Mouse (Mus musculus) retina, adult 2 months (tissue): ENCODE data around the gene Pex14.

ENCODE experiments used
- DNase-seq: peaks from one replicate; pipeline ENCODE4 v3.0.0-alpha.2; 2012; ENCODE audit warnings: low read depth, low spot score

The Pex14 gene

DNA sequence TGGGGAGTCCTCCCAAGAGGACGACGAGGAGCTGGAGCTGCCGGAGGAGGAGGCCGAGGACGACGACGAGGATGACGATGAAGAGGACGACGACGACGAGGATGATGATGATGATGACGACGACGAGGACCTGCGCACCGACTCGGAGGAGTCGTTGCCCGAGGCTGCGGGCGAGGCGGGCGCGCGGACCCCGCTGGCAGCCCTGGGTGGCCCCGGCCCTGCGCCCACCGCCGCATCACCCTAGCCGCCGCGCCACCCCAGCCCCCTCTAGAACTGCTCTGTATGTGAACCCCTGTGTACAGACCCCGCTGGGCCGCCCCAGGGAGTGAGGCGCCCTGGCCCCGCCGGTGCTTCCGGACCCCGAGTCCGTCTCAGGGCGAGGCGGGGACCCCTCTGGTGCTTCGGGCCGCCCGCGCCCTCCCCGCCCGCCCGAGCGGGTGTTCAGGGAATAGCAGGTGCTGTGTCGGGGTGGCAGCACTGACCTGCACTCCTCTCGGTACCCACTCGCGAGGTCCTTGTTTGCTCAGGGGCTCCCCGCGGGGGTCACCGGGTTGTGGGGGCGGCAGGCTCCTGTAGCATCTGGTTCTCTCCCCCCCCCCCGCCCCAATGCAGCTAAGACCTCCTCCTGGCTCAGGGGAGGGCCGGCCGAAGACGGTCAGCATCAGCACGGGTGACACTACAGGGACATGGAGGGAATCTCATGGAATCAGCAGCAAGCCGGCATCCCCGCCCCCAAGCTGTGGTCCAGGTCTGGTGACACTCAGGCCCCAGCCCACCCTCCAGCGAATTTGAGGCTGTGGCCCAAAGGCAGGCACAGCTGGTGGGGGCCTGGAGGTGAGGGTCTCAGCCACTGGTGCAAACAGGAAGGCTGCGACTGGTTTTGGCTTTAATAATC, 147.1 kb downstream of the Pex14 start:
- no peak for DNase-seq

DNA sequence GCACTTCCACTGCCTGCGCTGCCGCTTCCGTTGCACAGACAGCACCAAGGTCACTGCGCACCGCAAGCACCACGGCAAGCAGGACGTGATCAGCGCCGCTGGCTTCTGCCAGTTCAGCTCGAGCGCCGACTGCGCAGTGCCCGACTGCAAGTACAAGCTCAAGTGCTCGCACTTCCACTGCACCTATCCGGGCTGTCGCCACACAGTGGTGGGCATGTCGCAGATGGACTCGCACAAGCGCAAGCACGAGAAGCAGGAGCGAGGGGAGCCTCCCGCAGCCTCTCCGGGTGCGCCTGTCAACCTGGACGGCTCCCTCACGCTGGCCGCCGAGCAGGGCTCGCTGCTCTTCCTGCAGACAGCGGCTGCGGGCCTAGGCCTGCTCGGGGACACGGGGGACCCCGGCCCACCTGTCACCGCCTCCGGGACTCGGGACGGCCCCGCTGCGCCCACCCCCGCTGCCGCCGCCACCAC, 147.8 kb downstream of the Pex14 start:
- no peak for DNase-seq

DNA sequence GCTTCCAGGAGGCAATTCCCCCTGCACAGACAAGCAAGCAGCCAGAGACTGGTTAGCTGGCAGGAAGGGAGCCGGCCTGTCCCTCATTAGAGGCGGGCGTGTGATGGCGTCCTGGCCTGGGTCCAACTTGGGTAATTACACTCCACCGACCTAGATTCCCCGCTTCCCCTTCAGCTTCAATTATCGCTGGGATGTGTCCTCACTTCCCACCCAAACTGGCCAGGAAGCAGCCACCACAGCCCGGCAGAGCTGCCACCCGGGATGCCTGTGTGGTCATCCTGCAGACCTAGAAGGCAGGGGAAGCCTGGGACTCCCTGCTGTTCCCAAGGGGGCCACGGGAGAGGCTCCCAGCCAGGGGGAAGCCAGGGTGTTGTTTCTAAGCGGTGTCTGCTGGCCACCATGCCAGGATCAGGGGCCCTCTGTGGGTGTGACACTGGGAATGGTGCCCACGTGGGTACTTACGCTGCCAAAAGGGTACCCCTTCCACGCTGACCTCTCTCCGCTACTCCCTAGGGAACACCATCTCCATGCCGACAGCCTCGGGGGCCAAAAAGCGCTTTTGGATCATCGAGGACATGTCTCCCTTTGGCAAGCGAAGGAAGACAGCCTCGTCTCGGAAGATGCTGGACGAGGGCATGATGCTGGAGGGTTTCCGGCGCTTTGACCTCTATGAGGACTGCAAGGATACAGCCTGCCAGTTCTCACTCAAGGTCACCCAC, 148.6 kb downstream of the Pex14 start:
- peak; percentile 41 for DNase-seq

DNA sequence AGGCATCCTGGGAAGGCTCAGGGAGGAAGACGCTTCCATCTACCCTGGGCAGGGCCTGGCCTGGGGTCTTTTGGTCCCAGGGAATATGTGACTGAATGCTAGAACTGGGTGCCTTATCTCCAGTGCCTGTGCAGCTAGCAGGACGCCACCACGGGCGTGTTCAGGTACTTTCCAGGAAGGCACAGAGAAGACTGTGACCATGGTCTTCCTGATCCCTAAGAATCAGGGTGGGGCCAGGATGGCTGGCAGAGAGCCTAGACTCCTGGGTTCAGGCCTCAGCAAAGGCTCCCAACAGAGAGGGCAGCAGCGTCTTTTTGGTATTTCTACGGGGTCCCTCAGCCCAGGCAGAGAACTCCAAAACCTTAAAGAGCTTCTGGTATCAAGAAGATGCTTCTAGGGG, 149.2 kb downstream of the Pex14 start:
- DNase-seq = no peak

DNA sequence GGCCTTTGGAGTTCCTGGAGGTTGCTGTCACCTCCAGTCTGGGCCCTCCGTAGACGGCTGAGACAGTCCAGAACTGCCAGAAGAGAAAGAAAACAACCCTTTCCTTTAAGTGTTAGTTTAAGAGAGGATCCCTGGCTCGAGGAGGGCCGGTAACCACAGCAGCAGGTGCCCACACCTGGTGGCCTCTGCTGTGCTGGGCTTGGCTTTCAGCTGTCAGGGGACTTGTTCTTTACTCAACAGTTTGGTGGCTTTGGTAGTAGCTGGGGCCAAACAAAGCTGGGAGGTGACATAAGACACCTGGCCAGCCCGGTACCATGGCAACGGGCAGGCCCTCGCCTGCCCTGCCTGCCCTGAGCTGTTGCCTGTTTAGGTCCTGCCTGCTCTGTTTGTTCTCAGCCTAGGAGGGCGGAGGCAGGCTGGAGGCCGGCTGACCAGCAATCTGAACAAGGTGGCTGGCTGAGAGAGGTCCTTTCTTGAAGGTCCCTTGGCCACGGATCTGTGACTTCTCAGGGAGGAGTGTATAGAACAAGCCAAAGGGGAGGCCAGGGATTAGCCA, 151.8 kb downstream of the Pex14 start:
- DNase-seq = no peak

DNA sequence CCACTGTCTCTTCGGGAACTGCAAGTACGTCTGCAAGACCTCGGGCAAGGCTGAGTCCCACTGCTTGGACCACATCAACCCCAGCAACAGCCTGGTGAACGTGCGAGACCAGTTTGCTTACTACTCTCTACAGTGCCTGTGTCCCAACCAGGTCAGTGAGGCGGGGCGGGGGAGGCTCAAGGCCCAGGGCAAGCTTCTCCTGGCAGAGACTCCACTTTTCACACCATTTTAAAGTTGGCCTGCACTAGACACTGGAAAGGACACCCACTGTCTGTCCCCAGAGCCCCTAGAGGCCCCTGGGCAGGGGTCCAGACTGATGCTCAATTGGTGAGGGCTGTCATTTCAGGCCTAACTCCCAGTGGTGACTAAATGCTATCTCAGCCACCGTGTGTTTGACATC, 153.6 kb downstream of the Pex14 start:
- DNase-seq = no peak

DNA sequence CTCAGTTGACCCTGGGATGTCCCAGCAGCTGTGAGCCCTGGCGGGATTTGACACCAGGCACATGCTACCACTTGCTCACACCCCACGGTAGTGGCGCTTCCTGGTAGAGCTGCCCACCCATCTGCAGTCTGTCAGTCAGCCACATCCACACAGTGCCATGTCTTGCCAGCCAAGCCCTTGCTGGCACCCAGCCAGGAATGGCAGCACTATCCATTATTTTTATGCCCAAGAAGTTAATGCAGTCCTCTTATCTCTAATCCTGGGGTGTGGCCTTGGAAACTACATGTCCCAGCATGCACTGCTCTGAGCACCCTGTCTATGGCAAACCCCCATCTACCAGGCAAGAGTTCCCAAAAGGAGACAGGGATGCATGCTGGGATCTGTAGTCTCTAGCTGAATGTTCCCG, 154.2 kb downstream of the Pex14 start:
- no peak for DNase-seq

DNA sequence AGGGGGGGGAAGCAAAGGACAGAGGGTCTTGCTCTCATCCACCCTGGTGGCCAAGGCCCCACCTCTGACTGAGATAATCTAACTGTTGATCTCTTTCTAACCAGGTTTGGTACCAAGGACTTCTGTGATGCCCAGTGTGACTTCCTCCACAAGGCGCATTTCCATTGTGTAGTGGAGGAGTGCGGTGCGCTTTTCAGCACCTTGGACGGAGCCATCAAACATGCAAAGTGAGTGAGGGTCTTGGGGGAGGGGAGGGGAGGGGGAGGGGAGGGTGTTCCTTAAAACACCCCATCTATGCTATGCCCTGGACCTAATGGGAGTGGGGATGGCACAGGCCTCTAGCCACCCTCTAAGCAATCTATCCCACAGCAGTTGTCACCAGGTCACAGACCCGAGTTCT, 156.6 kb downstream of the Pex14 start:
- DNase-seq = no peak

DNA sequence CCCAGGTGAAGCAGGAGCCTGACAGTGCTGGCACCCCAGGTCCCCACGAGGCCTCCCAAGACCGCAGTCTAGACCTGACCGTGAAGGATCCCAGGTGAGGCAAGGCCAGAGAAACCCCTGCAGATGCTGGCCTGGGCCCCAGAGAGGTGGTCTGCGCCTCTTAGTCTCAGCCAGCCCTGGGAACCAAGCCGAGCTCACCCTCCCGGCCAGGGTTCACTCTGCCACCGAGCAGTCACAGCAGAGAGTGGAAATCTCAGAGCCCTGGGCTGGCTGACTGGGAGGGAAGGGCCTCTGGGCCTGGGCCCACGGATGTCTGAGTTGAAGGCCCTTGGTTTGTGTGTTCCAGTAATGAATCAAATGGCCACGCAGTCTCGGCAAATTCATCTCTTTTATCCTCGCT, 158.4 kb downstream of the Pex14 start:
- no peak for DNase-seq

DNA sequence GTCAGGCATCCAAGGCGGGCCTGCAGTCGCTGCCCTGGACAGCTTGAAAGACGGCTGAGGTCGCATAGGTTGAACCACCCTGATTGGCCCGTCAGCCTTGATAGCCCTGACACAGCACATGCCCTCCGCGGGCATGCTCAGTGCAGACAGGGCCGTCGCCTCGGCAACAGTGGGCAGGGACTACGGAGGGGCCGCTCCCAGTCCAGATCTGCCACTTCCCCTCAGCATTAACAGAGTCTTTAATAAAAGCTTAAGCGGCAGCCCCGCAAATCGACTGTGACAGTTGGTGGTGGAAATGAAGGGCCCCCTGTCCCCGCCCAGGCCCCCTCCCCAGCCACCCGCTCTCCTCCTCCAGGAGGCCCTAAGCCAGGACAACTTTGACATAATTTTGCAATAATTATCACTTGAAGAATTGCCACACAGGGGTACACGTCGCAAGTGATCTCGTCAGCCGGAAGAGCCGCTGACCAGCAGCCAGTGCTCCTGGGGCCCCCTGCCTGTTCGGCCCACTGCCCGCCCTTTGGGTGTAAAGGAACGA, 158.9 kb downstream of the Pex14 start:
- no peak for DNase-seq

DNA sequence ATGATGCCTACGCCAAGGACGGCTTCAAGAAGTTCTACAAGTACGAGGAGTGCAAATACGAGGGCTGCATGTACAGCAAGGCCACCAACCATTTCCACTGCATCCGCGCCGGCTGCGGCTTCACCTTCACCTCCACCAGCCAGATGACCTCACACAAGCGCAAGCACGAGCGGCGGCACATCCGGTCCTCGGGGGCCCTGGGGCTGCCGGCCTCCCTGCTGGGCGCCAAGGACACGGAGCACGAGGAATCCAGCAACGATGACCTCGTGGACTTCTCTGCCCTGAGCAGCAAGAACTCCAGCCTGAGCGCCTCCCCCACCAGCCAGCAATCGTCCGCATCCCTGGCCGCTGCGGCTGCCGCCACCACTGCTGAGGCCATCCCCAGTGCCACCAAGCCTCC, 161.1 kb downstream of the Pex14 start:
- DNase-seq = no peak

DNA sequence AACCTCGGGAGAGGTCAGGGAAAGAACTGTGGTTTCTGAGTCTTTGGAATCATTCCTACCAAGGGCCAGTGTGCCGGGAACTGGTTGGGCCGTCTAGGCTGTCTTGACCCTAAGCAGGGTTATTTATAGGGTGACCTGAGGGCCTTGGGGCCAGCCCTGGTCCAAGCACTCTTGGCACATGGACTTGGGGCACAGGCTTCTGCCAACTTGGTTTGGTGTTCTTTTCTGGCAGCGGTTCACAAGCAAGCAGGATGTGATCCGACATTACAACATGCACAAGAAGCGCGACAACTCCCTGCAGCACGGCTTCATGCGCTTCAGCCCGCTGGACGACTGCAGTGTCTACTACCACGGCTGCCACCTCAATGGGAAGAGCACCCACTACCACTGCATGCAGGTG, 162.9 kb downstream of the Pex14 start:
- no peak for DNase-seq

DNA sequence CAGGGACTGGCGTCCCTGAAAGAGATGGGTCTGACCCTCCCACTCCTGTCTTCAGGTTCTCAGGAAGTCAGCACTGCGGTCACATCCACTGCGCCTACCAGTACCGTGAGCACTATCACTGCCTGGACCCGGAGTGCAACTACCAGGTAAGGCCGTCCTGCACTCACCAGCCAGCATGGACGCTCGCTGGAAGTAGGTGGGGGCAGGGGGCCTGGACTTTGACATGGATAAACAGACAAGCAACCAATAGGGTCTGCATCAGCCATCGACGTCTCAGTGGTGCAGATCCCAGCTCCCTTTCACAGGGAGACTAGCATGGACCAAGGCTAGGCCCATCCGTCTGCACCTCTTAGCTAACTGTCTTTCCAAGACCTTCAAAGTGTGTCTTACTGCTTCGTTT, 163.6 kb downstream of the Pex14 start:
- DNase-seq = no peak

DNA sequence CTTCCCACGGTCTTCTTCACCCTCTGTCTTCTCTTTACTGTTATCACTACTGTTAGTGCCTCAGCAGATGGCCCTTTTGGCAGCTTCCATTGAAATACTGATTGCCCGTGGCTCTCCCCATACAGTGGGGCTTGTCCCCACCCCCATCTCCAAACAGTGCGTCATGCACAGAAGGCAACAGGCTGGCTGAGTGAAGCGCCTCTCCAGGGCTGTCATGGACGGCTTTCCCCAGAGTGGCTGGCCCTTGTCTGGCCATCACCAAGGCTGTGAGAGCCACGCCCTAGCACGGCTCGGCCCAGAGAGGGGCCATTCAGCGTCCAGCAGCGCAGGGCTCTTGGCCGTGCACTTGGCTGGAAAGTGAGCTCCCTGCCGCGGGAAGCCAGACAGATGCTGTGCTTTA, 164.5 kb downstream of the Pex14 start:
- no peak for DNase-seq

DNA sequence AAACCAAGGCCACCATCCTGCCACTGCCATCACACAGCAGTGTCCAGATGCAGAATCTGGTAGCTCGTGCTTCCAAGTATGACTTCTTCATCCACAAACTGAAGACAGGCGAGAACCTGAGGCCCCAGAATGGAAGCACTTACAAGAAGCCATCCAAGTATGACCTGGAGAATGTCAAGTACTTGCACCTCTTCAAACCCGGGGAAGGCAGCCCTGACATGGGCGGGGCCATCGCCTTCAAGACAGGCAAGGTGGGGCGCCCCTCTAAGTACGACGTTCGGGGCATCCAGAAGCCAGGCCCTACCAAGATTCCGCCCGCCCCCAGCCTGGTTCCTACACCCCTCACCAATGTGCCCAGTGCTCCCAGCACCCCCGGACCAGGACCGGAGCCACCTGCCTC, 166.6 kb downstream of the Pex14 start:
- no peak for DNase-seq

DNA sequence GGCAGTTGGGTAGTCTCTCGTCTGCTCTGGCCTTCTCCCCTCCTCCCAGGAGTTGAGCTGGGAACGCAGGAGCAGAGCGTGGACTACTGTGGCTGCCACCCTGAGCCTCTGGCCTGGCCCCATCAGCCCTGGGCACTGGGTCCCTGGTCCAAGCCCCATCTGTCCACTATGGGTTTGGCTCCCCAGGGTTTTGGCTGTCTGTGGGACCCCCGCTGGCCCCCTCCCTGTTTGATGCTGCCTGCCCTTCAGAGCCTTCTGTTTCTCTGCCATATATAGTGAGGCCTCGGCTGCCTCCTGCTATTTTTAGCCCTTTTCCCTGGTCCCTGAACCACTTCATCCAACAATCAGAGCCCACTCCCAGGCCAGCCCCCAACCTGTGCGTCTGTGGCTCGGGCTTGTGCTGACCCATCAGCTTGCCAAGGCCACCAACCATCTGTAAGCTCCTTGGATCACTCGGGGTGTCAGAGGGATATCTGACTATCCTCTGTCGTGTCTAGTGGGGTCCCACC, 168.9 kb downstream of the Pex14 start:
- no peak for DNase-seq

DNA sequence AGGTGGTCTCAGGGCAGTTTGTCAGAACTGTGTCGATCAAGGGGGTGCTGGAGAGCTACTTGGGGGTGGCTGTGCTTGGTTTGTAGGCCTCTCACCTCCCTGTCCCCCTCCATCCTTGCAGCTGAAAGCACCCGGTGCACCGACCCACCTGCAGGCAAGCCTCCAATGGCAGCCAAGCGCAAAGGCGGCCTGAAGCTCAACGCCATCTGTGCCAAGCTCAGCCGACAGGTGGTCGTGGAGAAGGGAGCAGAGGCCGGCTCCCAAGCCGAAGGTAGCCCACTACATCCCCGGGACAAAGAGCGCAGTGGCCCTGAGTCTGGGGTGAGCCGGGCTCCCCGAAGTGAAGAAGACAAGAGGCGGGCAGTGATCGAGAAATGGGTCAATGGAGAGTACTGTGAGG, 170.8 kb downstream of the Pex14 start:
- no peak for DNase-seq

DNA sequence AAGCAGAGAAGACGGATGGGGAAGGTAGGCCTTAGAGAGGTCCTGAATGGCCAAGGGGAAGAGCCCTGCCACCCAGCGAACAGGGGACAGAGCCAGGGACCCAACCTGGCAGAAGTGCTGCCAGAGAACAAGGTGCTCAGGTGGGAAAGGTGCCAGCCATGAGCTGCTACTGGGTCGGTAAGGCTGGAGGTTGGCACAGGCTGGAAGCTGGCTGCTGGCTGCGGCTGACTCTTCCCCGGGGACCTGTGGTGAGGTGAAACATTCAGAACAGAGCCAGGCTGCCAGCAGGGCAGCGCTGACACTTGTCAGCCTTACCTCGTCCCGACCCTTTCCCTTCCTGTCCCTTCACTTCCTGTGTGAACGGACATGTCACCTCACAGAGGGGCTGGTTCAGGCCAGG, 171.4 kb downstream of the Pex14 start:
- no peak for DNase-seq

DNA sequence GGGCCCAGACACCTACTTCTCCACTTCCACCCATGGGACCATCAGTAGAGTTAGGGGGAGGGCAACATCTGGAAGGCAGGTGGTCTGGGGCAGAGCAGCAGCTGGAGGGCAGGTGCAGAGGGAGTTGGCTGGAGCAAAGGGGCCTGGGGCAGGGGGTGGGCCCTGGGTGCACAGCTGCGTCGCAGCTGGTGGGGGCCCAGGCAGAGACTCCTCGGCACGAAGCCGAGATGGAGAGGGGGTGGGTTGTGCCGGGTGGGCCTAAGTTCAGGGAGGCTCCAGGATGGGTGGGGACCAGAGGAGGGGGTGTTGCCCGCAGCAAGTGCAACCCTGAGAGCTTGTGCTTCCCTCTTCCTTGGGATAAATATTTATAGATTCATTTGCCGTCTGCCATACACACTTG, 173.2 kb downstream of the Pex14 start:
- DNase-seq = no peak

DNA sequence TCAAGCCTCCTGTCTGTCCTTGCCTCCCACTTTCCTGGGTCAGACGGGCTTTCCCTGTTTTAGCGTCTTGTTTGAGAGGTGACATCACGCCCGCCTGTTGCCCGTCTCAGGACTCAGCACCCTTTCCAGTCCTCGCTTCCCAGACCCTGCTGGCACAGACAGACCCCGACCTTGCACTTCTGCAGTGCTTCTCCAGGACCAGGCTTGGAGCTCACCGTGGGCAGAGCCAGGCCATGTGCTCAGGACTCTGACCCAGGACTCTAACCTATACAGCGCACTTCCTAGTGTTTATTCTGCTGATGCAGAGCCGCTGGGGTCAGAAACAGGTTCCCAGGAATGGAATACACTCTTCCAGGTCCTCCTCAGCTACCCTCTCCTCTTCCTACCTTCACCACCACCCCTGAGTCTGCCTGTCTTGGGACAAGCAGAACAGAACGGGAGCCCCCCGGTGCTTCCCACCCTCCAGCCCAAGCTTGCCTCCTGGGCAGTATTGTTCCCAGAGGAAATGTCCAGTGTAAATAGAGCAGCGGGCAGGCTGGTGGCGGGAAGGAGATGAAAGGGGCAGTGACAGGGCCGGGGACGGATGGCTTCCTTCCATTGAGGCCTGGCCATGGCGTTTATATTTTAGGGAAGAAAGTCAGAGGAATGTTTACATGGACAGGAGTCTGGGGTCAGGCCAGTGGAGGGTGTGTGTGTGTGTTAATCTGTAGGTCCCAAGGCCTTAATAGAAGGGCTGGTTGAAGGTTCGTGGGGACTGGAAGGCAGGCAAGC, 173.9 kb downstream of the Pex14 start:
- no peak for DNase-seq

DNA sequence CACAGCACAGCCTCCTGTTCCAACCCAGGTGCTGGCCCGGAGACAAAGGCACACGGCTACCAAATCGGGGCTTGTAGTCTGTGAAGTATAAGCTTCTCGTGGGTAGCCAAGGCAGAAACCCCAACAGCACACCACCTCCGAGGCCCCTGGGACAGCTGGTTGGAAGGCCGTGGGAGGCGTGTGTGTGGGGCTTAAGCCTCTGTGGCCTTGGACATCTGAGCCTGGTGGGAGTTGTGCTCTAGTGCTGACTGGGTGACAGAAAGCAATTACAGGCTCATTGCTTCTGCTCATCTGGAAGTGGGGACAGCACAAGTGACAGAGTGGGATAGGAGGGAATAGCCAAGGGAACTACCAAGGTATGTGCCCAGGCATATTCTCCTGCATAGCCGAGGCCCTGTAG, 175.7 kb downstream of the Pex14 start:
- DNase-seq = no peak

DNA sequence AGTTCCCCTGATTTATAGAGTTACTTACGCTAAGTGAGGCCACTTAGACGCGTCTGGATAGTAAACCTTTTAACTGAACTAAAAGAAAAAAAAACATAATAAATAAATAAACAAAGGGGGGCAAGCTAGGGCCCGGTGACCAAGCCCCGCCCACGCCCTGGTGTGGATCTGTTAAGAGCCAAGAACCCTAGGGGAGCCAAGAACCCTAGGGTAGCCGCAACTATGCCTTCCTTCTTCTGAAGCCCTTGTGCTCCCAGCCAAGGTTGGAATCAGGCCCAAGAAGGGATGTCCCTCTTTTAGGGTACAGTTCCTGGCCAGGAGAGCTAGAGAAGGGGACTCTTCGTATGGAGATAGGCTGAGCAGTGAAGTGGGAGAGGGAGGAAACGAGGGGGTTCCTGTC, 176.3 kb downstream of the Pex14 start:
- no peak for DNase-seq
